Mouse (Mus musculus): Measurements from ENCODE around the gene Rpl6. TPM values are rescaled to one million over a fixed set of nuclear protein-coding genes. Genes with fewer than 3 reads are reported as not detected.

Rpl6 gene
- 315 and 325 TPM in 2 replicates for polyA plus RNA-seq (2015; fragmentation: Nextera tagmentation; extraction: Ambion mirVana)

GRCm38 (mm10) chr5:121204132-121205089 lies at the start of gene Rpl6:
TSS of gene Rpl6 (plus strand) at chr5:121204481.
- peak within 1 kb of the TSS; percentile 82 for H3K4me2 ChIP-seq (ENCODE audit: low read depth, low read length)
- DNase-seq (peak; percentile 81), ATAC-seq (peak; percentile 93)
- peaks cover 36% of the 10 kb centered on the region for H3K36me3 ChIP-seq (replicated peaks; ENCODE audit: insufficient read depth, low read length)
- TF ChIP-seq CTCF (IDR thresholded peaks at IDR 0.05; ENCODE audit: low read depth) (no peak), EP300 (IDR thresholded peaks at IDR 0.05; ENCODE audit: low read depth) (peak; percentile 62)
- H3K9ac ChIP-seq (replicated peaks), result peak within 1 kb of the TSS; percentile 99
- H3K9me3 ChIP-seq (ENCODE audit: low read length), result no peaks in the 10 kb centered on the region
- no peaks in the 10 kb centered on the region for H3K27me3 ChIP-seq (ENCODE audit: insufficient read depth, low read length)
- peak within 1 kb of the TSS; percentile 84 for H3K27ac ChIP-seq (ENCODE audit: low read depth)
- peaks cover 21% of the 10 kb centered on the region for H3K4me1 ChIP-seq (ENCODE audit: insufficient read depth)
- H3K4me3 ChIP-seq (ENCODE audit: low read depth, low read length), result peak within 1 kb of the TSS; percentile 96
- 1% methylated on average over 52 of the region's 52 CpGs for WGBS (ENCODE audit: insufficient replicate concordance)

DNA sequence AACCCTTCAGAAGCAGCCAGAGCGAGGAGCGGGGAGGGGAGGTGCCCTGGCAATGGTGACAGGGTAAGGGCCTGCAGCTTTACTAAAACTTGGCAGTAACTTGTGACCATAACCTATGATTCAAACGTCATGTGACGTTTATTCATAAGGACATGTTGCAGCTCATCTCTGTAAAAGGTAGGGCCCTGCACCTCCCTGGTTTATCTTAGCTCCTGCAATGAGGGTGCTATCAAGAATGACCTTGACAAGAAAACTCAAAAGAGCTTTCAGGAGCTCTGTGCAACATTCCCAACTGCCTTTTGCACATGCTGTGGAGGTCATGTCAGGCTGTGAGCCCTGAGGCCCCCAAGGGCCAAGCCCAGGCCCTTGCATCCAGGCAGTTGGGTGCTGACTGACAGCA lies 48.2 kb upstream of the Rpl6 start:
- ATAC-seq (no peak), DNase-seq (no peak)
- Histone ChIP-seq H3K9me3 (ENCODE audit: low read length) (no peaks in the 10 kb centered on the region), H3K9ac (replicated peaks) (no peak overlapping the region), H3K36me3 (replicated peaks; ENCODE audit: insufficient read depth, low read length) (peaks cover 72% of the 10 kb centered on the region), H3K4me3 (ENCODE audit: low read depth, low read length) (no peak overlapping the region), H3K27ac (ENCODE audit: low read depth) (no peak overlapping the region), H3K27me3 (ENCODE audit: insufficient read depth, low read length) (no peaks in the 10 kb centered on the region), H3K4me1 (ENCODE audit: insufficient read depth) (no peaks in the 10 kb centered on the region), H3K4me2 (ENCODE audit: low read depth, low read length) (no peak overlapping the region)
- 94% methylated on average over 4 of the region's 4 CpGs for WGBS (ENCODE audit: insufficient replicate concordance)
- TF ChIP-seq CTCF (IDR thresholded peaks at IDR 0.05; ENCODE audit: low read depth), result no peak
- TF ChIP-seq EP300 (IDR thresholded peaks at IDR 0.05; ENCODE audit: low read depth), result no peak

DNA sequence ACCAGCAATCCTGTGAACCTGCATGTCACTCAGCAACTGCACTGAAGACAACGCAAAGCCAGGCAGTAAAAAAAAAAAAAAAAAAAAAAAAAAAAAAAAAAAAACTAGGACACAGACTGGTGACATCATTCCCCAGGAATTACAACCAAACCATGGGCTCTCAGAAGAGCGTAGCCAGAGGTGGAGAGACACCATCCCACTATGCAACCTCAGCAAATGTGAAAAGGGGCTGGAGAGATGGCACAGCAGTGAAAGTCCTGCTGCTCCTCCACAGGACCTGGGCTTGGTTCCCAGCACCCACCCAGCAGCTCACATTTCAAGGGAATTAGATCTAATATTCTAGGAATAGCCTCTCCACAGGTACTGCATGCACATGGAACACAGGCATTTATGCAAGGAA lies 47.3 kb upstream of the Rpl6 start:
- TF ChIP-seq EP300 (IDR thresholded peaks at IDR 0.05; ENCODE audit: low read depth), result no peak
- TF ChIP-seq CTCF (IDR thresholded peaks at IDR 0.05; ENCODE audit: low read depth), result no peak
- no peak overlapping the region for H3K4me2 ChIP-seq (ENCODE audit: low read depth, low read length)

GRCm38 (mm10) chr5:121157489-121157888 lies 46.8 kb upstream of the Rpl6 start:
- no peak for ATAC-seq
- Histone ChIP-seq H3K4me3 (ENCODE audit: low read depth, low read length) (no peak overlapping the region), H3K4me1 (ENCODE audit: insufficient read depth) (no peaks in the 10 kb centered on the region), H3K36me3 (replicated peaks; ENCODE audit: insufficient read depth, low read length) (peaks cover 73% of the 10 kb centered on the region), H3K27me3 (ENCODE audit: insufficient read depth, low read length) (no peaks in the 10 kb centered on the region), H3K4me2 (ENCODE audit: low read depth, low read length) (no peak overlapping the region), H3K27ac (ENCODE audit: low read depth) (no peak overlapping the region), H3K9me3 (ENCODE audit: low read length) (no peaks in the 10 kb centered on the region), H3K9ac (replicated peaks) (no peak overlapping the region)
- 83% methylated on average over 5 of the region's 5 CpGs for WGBS (ENCODE audit: insufficient replicate concordance)
- no peak for DNase-seq
- TF ChIP-seq CTCF (IDR thresholded peaks at IDR 0.05; ENCODE audit: low read depth) (no peak), EP300 (IDR thresholded peaks at IDR 0.05; ENCODE audit: low read depth) (no peak)

More for the DNA sequence above, 47.3 kb upstream of the Rpl6 start:
- H3K9ac ChIP-seq (replicated peaks), result no peak overlapping the region
- no peaks in the 10 kb centered on the region for H3K27me3 ChIP-seq (ENCODE audit: insufficient read depth, low read length)
- no peak overlapping the region for H3K4me3 ChIP-seq (ENCODE audit: low read depth, low read length)
- no peaks in the 10 kb centered on the region for H3K4me1 ChIP-seq (ENCODE audit: insufficient read depth)
- ATAC-seq (no peak), DNase-seq (no peak)
- WGBS (ENCODE audit: insufficient replicate concordance), result 65% methylated on average over 2 of the region's 2 CpGs
- H3K36me3 ChIP-seq (replicated peaks; ENCODE audit: insufficient read depth, low read length), result peaks cover 73% of the 10 kb centered on the region
- no peaks in the 10 kb centered on the region for H3K9me3 ChIP-seq (ENCODE audit: low read length)
- H3K27ac ChIP-seq (ENCODE audit: low read depth), result no peak overlapping the region

DNA sequence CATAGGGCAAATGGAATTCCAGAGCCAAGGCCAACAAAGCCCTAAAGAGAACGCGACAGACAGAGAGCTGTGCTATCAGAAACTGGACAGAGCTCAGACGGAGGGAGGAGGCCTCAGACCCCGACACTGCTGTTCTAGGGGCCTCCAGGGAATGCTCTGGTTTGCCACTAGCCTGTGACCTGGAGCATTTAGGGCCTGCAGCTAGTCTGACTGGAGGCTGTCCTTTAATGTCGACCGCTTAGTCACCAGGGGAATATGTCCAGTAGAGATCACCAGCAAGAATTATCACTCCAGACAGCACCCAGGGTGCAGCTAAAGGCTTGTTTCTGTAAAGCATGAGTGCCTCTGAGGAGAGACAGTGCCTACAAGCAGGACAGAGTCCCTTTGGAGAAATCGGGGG lies 45.3 kb upstream of the Rpl6 start:
- peaks cover 74% of the 10 kb centered on the region for H3K36me3 ChIP-seq (replicated peaks; ENCODE audit: insufficient read depth, low read length)
- no peak overlapping the region for H3K27ac ChIP-seq (ENCODE audit: low read depth)
- no peaks in the 10 kb centered on the region for H3K9me3 ChIP-seq (ENCODE audit: low read length)
- TF ChIP-seq EP300 (IDR thresholded peaks at IDR 0.05; ENCODE audit: low read depth), result no peak
- TF ChIP-seq CTCF (IDR thresholded peaks at IDR 0.05; ENCODE audit: low read depth), result no peak
- H3K4me2 ChIP-seq (ENCODE audit: low read depth, low read length), result no peak overlapping the region
- H3K4me3 ChIP-seq (ENCODE audit: low read depth, low read length), result no peak overlapping the region
- no peaks in the 10 kb centered on the region for H3K4me1 ChIP-seq (ENCODE audit: insufficient read depth)
- H3K9ac ChIP-seq (replicated peaks), result no peak overlapping the region
- H3K27me3 ChIP-seq (ENCODE audit: insufficient read depth, low read length), result no peaks in the 10 kb centered on the region
- ATAC-seq, result no peak
- 83% methylated on average over 7 of the region's 7 CpGs for WGBS (ENCODE audit: insufficient replicate concordance)
- DNase-seq, result no peak

DNA sequence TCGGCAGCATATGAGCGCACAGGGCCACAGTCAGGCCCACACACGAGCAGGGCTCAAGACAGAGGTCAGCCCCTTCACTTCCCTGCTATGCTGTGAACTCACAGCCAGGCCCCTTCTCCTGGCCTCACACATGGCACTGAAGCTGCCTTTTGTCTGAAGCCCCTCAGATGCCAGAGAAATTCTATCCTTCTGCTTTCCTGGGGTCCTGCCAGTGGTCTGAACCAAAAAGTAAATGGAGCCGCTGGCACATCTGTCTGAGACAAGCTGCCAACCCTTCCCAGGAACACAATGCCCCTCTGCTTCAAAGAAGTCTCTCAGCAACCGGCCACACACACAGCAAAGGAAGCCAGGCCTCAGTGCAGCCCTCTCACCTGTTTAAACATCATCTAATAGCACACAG lies 42.0 kb upstream of the Rpl6 start:
- WGBS (ENCODE audit: insufficient replicate concordance), result 84% methylated on average over 5 of the region's 5 CpGs
- H3K4me2 ChIP-seq (ENCODE audit: low read depth, low read length), result no peak overlapping the region

More for the DNA sequence above, 42.0 kb upstream of the Rpl6 start:
- ATAC-seq (no peak), DNase-seq (no peak)
- Histone ChIP-seq H3K4me3 (ENCODE audit: low read depth, low read length) (no peak overlapping the region), H3K9ac (replicated peaks) (no peak overlapping the region), H3K4me1 (ENCODE audit: insufficient read depth) (no peaks in the 10 kb centered on the region), H3K9me3 (ENCODE audit: low read length) (no peaks in the 10 kb centered on the region), H3K27ac (ENCODE audit: low read depth) (no peak overlapping the region), H3K27me3 (ENCODE audit: insufficient read depth, low read length) (no peaks in the 10 kb centered on the region), H3K36me3 (replicated peaks; ENCODE audit: insufficient read depth, low read length) (peaks cover 75% of the 10 kb centered on the region)
- TF ChIP-seq EP300 (IDR thresholded peaks at IDR 0.05; ENCODE audit: low read depth) (no peak), CTCF (IDR thresholded peaks at IDR 0.05; ENCODE audit: low read depth) (no peak)
